Mouse (Mus musculus): ENCODE data around the gene Gm2431. TPM values are rescaled to one million over a fixed set of nuclear protein-coding genes. Genes with fewer than 3 reads are reported as not detected.

Gene Gm2431
- not detected for total RNA-seq (2023)

DNA sequence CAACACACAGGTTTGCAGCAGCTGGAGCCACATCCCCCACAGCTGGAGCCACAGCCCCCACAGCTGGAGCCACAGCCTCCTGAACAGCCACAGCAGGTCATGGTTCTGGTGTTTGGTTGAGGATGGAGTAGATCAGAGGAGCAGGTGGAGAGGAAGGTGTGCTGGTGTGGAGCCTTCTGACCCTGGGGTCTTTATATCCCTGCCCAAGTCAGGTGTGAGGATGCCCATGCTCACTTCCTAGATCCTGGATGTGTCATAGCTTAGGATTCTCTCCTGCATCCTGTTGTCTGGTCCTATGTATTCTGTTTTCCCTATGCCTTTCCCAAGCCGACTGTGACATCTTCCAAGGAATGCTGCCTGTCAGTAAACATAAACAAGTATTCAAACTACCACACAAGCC lies at the start of gene Gm2431:
Gene Gm2431 (minus strand): TSS at position 101 of the 400 bp plus-strand sequence.

DNA sequence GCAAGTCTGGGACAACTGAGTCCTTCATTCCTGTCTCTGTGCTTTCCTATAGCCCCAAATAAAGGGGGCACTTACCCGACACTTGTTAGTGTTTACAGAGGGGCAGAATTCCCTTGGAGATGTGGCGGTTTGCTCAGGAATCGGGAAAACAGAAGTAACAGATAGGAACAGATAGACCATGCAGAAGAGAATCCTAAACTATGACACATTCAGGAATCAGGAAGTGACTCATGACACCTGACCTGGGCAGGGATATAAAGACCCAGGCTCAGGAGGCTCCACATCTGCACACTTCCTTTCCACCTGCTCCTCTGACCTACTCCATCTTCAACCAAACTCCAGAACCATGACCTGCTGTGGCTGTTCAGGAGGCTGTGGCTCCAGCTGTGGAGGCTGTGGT lies 45.1 kb upstream of the Gm2431 start, which contains the start of gene Krtap5-4:
Gene Krtap5-4 (plus strand): TSS at position 301 of the 400 bp plus-strand sequence.

DNA sequence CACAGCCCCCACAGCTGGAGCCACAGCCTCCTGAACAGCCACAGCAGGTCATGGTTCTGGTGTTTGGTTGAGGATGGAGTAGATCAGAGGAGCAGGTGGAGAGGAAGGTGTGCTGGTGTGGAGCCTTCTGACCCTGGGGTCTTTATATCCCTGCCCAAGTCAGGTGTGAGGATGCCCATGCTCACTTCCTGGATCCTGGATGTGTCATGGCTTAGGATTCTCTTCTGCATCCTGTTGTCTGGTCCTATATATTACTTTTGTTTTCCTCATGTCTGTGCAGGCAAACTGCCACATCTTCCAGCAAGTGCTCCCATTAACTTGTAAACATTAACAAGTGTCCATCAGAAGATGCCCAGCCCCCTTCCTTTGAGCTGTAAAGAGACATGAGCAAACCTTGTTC lies 38.9 kb upstream of the Gm2431 start, which contains the start of gene Krtap5-1:
Gene Krtap5-1 (minus strand): TSS at position 101 of the 400 bp plus-strand sequence.

DNA sequence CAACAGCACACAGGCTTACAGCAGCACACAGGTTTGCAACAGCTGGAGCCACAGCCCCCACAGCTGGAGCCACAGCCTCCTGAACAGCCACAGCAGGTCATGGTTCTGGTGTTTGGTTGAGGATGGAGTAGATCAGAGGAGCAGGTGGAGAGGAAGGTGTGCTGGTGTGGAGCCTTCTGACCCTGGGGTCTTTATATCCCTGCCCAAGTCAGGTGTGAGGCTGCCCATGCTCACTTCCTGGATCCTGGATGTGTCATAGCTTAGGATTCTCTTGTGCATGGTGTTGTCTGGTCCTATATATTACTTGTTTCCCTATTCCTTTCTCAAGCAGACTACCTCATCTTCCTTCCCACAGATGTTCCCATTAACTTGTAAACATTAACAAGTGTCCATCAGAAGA lies 16.1 kb upstream of the Gm2431 start, which contains the start of gene Gm4559:
Gene Gm4559 (minus strand): TSS at position 101 of the 400 bp plus-strand sequence.

DNA sequence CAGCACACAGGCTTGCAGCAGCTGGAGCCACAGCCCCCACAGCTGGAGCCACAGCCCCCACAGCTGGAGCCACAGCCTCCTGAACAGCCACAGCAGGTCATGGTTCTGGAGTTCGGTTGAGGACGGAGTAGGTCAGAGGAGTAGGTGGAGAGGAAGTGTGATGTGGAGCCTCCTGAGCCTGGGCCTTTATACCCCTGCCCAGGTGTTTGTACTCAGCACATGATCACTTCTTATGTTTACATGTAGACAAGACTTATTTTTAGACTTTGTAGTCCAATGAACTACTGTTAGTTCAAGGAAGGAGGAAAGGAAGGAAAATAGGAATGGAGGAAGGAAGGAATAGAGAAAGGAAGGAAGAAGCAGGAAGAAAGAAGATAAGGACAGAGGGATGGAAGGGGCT lies 17.2 kb downstream of the Gm2431 start, which contains the start of gene Gm40460:
Gene Gm40460 (minus strand): TSS at position 101 of the 400 bp plus-strand sequence.

DNA sequence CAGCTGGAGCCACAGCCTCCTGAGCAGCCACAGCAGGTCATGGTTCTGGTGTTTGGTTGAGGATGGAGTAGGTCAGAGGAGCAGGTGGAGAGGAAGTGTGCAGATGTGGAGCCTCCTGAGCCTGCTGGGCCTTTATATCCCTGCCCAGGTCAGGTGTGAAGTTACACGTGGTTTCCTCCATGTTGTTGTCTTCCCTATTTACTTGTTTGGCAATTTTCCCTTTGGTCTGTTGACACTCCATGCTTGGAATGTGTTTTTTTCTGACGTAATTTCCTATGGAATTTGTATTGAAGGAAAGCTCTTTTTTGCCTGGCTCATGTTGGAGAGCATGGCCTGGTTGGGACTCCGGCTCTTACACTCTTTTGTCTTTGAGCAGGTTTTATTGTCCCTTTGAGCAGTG lies 28.3 kb downstream of the Gm2431 start, which contains the start of gene Krtap5-5:
Gene Krtap5-5 (minus strand): TSS at position 101 of the 400 bp plus-strand sequence.

DNA sequence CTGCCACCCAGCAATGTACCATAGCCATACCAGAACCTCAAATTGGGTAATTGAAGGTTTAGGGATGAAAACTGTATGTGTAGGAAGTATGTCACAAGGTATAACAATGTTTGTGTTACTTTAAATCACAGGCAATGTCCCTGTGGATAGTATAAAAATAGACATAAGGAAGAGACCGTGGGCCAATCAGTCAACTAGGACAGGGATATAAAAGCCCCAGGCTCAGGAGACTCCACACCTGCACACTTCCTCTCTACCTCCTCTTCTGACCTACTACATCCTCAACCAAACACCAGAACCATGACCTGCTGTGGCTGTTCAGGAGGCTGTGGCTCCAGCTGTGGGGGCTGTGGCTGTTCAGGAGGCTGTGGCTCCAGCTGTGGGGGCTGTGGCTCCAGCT lies 46.6 kb downstream of the Gm2431 start, which contains the start of gene Gm7579:
Gene Gm7579 (plus strand): TSS at position 301 of the 400 bp plus-strand sequence.

Other genes starting within 250 kb of the Gm2431 start
- gene Mob2, start 197.3 kb downstream of the Gm2431 start, total RNA-seq (2023), result 10 to 100 TPM; 26.4 to 33.0 TPM
- gene Dusp8, start 162.5 kb downstream of the Gm2431 start, total RNA-seq (2023), result 1 to 10 TPM; 1.2 to 1.9 TPM
- not detected for gene Gm45618, start 137.6 kb downstream of the Gm2431 start, total RNA-seq (2023)
- gene Gm39115, start 122.3 kb downstream of the Gm2431 start, total RNA-seq (2023), result not detected
- gene Gm45337, start 113.7 kb downstream of the Gm2431 start, total RNA-seq (2023), result not detected
- not detected for gene Gm29735, start 101.2 kb downstream of the Gm2431 start, total RNA-seq (2023)
- not detected for gene Gm4553, start 92.6 kb downstream of the Gm2431 start, total RNA-seq (2023)
- not detected for gene Krtap5-2, start 82.3 kb downstream of the Gm2431 start, total RNA-seq (2023)
- gene Gm10153, start 68.0 kb downstream of the Gm2431 start, total RNA-seq (2023), result not detected
- not detected for gene Krtap5-3, start 57.0 kb downstream of the Gm2431 start, total RNA-seq (2023)
- not detected for gene Gm7579, start 46.5 kb downstream of the Gm2431 start, total RNA-seq (2023)
- gene Krtap5-5, start 28.4 kb downstream of the Gm2431 start, total RNA-seq (2023), result not detected
- gene Gm40460, start 17.3 kb downstream of the Gm2431 start, total RNA-seq (2023), result not detected
- not detected for gene Gm4559, start 16.0 kb upstream of the Gm2431 start, total RNA-seq (2023)
- gene Krtap5-1, start 38.8 kb upstream of the Gm2431 start, total RNA-seq (2023), result not detected
- not detected for gene Krtap5-4, start 45.2 kb upstream of the Gm2431 start, total RNA-seq (2023)
- gene Ifitm10, start 115.4 kb upstream of the Gm2431 start, total RNA-seq (2023), result 10 to 100 TPM; 14.0 to 19.7 TPM
- gene Gm49369, start 124.3 kb upstream of the Gm2431 start, total RNA-seq (2023), result 1 to 10 TPM in 1 of 2 experiments, not detected in 1; 3.4 TPM
- 100 to 1,000 TPM; 803 to 876 TPM for gene Ctsd, start 129.7 kb upstream of the Gm2431 start, total RNA-seq (2023)
- 1 to 10 TPM; 3.9 to 4.9 TPM for gene Syt8, start 176.5 kb upstream of the Gm2431 start, total RNA-seq (2023)
- 1 to 10 TPM; 6.5 to 8.8 TPM for gene Tnni2, start 183.5 kb upstream of the Gm2431 start, total RNA-seq (2023)
- 1,000 to 10,000 TPM; 1,439 to 1,614 TPM for gene Lsp1, start 202.5 kb upstream of the Gm2431 start, total RNA-seq (2023)
- gene Tnnt3, start 240.5 kb upstream of the Gm2431 start, total RNA-seq (2023), result 10 to 100 TPM; 19.7 to 29.8 TPM